Mouse (Mus musculus): Measurements from ENCODE around the gene Max. TPM values are rescaled to one million over a fixed set of nuclear protein-coding genes. Genes with fewer than 3 reads are reported as not detected.

Max gene
- polyA plus RNA-seq, 1 experiment from 2014 or later: 12.6 TPM

DNA sequence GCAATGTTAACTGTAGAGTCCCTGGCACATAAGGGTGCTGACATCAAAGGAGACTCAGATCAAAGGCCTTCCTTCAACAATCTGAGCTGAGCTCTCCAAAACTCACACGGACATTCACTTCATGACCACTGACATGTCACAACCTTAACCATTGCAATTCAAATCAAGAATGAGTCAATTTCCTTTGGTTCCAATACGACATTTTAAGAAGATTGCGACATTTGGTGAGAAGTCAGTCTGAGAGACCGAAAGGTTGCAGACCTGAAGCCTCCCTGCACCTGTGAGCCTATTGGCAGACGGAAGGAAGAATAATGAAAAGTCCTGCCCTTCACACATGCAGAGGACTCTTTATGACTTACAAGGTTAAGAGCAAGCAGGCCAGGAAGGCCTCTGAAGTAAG, 11.7 kb downstream of the Max start:
- H3K27ac ChIP-seq: no peak overlapping the region
- no peak overlapping the region for H3K9ac ChIP-seq
- H3K4me1 ChIP-seq: peaks cover 54% of the 10 kb centered on the region
- WGBS (ENCODE audit: insufficient replicate concordance): 83% methylated on average over 5 of the region's 5 CpGs
- no peak overlapping the region for H3K4me2 ChIP-seq
- H3K27me3 ChIP-seq (replicated peaks): no peaks in the 10 kb centered on the region
- H3K4me3 ChIP-seq: no peak overlapping the region
- ATAC-seq: no peak
- H3K36me3 ChIP-seq: peaks cover 99% of the 10 kb centered on the region
- no peaks in the 10 kb centered on the region for H3K9me3 ChIP-seq (replicated peaks)

DNA sequence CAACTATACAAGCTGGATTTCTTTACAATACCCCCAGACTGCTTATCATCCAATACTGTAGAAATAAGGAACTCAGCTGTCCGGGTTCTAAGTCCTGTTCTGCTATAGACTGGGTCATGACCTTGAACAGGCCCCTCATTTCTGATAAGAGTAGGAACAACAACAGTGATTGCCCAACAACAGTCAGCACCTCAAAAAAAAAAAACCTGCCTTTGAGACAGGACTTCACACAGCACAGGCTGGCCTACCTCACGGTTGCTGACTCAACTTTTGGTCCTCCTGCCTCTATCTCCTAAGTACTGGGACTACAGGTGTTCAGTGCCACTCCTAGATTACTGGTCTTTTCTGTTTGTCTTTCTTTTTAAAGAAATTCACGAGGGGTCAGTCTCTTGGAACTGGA, 13.2 kb downstream of the Max start:
- Histone ChIP-seq H3K27ac (no peak overlapping the region), H3K4me3 (no peak overlapping the region), H3K4me1 (peaks cover 38% of the 10 kb centered on the region), H3K9ac (no peak overlapping the region), H3K36me3 (peaks cover 99% of the 10 kb centered on the region), H3K4me2 (no peak overlapping the region), H3K9me3 (replicated peaks) (no peaks in the 10 kb centered on the region), H3K27me3 (replicated peaks) (no peaks in the 10 kb centered on the region)
- peak; percentile 46 for ATAC-seq
- WGBS (ENCODE audit: insufficient replicate concordance): 45% methylated on average over 3 of the region's 3 CpGs

DNA sequence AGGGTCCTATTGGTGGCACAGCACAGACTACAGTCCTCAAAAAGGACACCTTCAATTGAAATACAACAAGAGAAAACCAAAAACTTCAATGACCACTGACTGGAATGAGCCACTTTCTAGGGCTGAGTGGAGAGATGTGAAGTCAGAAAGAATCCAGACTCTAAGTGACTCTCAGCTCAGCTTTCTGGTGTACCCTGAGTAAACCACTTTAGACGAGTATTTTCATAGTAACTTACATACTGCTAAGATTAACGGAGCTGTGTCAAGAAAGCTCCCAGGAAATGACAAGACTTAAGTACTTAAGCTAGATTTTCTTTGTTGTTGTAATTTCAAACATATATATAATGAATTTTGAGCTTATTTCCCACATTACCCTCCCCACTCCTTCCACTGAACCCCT, 13.8 kb downstream of the Max start:
- H3K27me3 ChIP-seq (replicated peaks): no peaks in the 10 kb centered on the region
- no peak for ATAC-seq
- peaks cover 99% of the 10 kb centered on the region for H3K36me3 ChIP-seq
- 77% methylated on average over 2 of the region's 2 CpGs for WGBS (ENCODE audit: insufficient replicate concordance)
- H3K4me2 ChIP-seq: no peak overlapping the region
- H3K9me3 ChIP-seq (replicated peaks): no peaks in the 10 kb centered on the region
- H3K4me3 ChIP-seq: no peak overlapping the region
- peak overlapping the region; percentile 58; the same call in 1 of the 2 replicates for H3K27ac ChIP-seq
- H3K4me1 ChIP-seq: peaks cover 37% of the 10 kb centered on the region
- H3K9ac ChIP-seq: no peak overlapping the region

DNA sequence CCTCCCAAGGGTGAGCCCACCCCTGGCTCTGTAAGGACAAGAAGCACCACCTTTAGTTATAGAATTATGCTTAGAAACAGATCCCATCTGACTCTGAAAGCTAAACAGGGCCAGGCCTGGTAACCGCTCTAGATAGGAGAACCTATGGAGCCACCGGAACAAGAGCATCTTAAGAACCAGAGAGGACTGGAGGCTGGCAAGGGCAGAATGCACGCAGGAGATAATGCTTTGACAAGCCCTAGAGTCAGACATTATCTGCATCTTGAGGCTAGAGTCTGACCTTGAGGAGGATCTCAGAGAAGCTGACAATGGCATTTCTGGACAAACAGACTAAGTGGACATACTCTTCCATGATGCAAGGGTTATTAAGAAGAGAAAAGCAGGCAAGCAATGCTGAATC, 14.5 kb downstream of the Max start:
- peak overlapping the region; percentile 3; the same call in 1 of the 2 replicates for H3K9ac ChIP-seq
- H3K4me2 ChIP-seq: no peak overlapping the region
- WGBS (ENCODE audit: insufficient replicate concordance): 35% methylated on average over 3 of the region's 3 CpGs
- H3K27ac ChIP-seq: peak overlapping the region; percentile 58; the same call in 1 of the 2 replicates
- no peak overlapping the region for H3K4me3 ChIP-seq
- peaks cover 44% of the 10 kb centered on the region for H3K4me1 ChIP-seq
- peaks cover 99% of the 10 kb centered on the region for H3K36me3 ChIP-seq
- H3K27me3 ChIP-seq (replicated peaks): no peaks in the 10 kb centered on the region
- H3K9me3 ChIP-seq (replicated peaks): no peaks in the 10 kb centered on the region
- peak; percentile 81 for ATAC-seq

DNA sequence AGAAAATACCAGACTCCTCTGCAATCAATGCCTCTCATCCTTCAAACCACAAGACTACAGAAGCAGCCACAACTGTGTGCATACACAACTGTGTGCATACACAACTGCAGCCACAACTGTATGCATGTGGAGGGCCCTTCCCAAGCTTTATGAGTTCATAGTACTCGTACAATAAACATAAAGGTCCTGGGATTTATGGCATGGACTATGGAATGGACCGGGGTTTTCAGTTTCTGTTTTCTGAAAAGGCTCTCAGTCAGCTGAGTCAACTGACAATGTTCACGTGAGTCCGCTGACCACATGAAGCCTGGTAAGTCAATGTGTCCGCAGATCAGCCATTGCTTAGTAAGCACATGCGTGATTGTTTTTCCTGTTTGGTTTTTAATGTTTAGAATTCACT, 18.5 kb downstream of the Max start:
- Histone ChIP-seq H3K36me3 (peaks cover 100% of the 10 kb centered on the region), H3K27ac (no peak overlapping the region; the same call in 1 of the 2 replicates), H3K27me3 (replicated peaks) (no peaks in the 10 kb centered on the region), H3K9me3 (replicated peaks) (no peaks in the 10 kb centered on the region), H3K4me1 (peaks cover 53% of the 10 kb centered on the region), H3K9ac (no peak overlapping the region), H3K4me3 (no peak overlapping the region), H3K4me2 (no peak overlapping the region)
- WGBS (ENCODE audit: insufficient replicate concordance): 77% methylated on average over 6 of the region's 6 CpGs
- no peak for ATAC-seq

DNA sequence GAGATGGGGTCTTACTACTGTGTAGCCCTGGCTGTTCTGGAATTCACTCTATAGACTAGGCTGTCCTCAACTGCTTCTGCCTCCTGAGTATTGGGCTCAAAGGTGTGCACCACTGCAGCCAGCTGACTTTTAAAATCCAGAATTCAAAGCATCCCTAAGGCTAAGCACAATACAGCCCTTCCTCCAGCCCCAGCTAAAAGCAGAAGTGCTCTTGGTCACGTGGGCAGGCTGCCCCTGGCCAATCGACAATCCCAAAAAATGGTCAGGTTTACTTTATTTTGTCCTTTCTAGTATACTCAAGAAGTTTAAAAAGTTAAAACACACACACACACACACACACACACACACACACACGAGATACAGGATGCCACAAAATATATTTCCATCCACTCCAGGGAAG, 19.0 kb downstream of the Max start:
- peaks cover 49% of the 10 kb centered on the region for H3K4me1 ChIP-seq
- H3K27ac ChIP-seq: peak overlapping the region; percentile 57; the same call in 1 of the 2 replicates
- no peak overlapping the region for H3K4me3 ChIP-seq
- H3K9ac ChIP-seq: no peak overlapping the region
- WGBS (ENCODE audit: insufficient replicate concordance): 35% methylated on average over 3 of the region's 3 CpGs
- H3K36me3 ChIP-seq: peaks cover 100% of the 10 kb centered on the region
- no peaks in the 10 kb centered on the region for H3K9me3 ChIP-seq (replicated peaks)
- H3K4me2 ChIP-seq: no peak overlapping the region
- no peaks in the 10 kb centered on the region for H3K27me3 ChIP-seq (replicated peaks)
- ATAC-seq: no peak

DNA sequence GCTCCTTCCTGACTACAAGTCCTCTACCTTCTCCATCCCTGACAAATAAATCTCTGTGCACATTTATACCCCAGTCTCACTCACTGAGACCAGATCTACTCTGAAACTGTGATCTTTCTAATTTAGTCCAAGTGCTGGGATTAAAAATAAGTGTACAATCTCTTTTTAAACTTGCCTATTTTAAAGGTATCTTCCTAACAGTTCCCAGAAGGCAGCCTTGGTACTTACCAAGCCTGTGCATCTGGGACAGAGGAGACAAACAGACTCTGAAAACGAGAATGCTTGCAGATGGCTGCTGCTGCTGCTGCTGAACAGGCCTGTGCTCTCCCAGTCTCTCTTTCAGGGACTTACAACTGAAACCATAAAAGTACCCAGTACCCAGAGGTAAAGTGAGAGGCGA, 19.5 kb downstream of the Max start:
- Histone ChIP-seq H3K27ac (peak overlapping the region; percentile 80), H3K36me3 (peaks cover 100% of the 10 kb centered on the region), H3K9ac (peak overlapping the region; percentile 23; the same call in 1 of the 2 replicates), H3K4me2 (0 out of 2 replicates have a peak overlapping the region, but pooled peaks have one; percentile 23), H3K4me1 (peaks cover 43% of the 10 kb centered on the region), H3K27me3 (replicated peaks) (no peaks in the 10 kb centered on the region), H3K4me3 (no peak overlapping the region), H3K9me3 (replicated peaks) (no peaks in the 10 kb centered on the region)
- WGBS (ENCODE audit: insufficient replicate concordance): 80% methylated on average over 2 of the region's 2 CpGs
- no peak for ATAC-seq

DNA sequence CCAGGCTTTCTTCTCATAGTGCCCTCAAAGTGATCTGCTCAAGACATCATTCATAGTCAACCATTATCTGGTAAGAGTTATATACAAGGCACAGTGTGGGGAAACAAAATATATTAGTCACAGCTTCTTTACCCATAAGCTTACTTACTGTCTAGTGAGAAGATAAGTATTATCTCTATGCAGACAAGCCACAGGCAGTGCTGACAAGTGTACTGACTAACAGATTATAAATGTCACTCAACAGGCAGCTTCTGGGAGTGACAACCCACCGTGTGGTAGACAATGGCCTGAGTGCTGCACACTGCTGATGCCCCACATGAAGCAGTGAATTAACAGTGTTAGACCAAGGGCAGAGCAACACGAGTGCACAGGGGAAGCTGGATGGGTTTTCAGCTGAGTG, 20.5 kb downstream of the Max start:
- Histone ChIP-seq H3K4me2 (peak overlapping the region; percentile 23), H3K27ac (peak overlapping the region; percentile 80), H3K36me3 (peaks cover 99% of the 10 kb centered on the region), H3K4me3 (no peak overlapping the region), H3K4me1 (peaks cover 36% of the 10 kb centered on the region), H3K9me3 (replicated peaks) (no peaks in the 10 kb centered on the region), H3K27me3 (replicated peaks) (no peaks in the 10 kb centered on the region), H3K9ac (peak overlapping the region; percentile 23; the same call in 1 of the 2 replicates)
- ATAC-seq: peak; percentile 91
- WGBS (ENCODE audit: insufficient replicate concordance): 17% methylated on average over 2 of the region's 2 CpGs

DNA sequence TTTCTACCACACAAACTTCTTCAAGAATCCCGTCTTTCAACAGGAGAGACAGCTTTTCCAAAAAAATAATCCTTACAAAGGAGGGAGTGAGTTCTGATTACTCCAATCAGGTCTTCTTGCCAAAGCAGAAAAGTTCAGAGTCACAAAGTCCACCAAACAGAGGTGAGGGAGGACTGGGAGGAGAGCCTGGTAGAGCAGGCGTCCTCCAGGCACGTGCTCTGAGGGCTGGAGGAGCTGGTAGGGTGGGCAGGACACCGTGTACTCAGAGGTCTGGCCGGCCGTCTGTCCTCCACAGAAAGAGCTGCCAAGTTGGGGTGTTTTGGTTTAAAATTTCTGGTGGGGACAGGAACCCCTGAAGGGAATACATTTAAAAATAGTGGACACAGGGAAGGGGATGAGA, 24.0 kb downstream of the Max start:
- H3K27ac ChIP-seq: no peak overlapping the region
- H3K9ac ChIP-seq: no peak overlapping the region
- H3K27me3 ChIP-seq (replicated peaks): no peaks in the 10 kb centered on the region
- peaks cover 95% of the 10 kb centered on the region for H3K36me3 ChIP-seq
- H3K4me2 ChIP-seq: no peak overlapping the region
- WGBS (ENCODE audit: insufficient replicate concordance): 86% methylated on average over 6 of the region's 6 CpGs
- no peaks in the 10 kb centered on the region for H3K9me3 ChIP-seq (replicated peaks)
- H3K4me3 ChIP-seq: no peak overlapping the region
- ATAC-seq: no peak
- peaks cover 41% of the 10 kb centered on the region for H3K4me1 ChIP-seq

DNA sequence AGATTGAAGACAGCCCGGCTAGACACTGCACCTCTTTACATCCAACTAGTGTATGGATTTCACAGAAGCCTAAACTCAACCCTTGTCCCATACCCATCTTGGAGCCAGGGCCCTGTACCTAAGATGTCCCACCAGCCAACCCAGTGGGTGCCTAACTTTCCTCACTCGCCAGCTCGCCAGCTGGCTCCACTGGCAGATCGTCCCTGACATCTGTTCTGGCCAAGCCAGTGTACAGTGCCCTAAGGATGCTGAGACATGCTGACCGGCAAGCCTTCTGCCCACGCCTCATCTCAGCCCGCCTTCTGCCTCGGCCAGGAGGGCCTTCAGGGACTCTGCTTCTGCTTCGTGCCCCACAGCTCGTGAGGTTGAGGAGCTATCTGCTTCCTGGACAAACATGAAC, 25.8 kb downstream of the Max start:
- 85% methylated on average over 10 of the region's 10 CpGs for WGBS (ENCODE audit: insufficient replicate concordance)

DNA sequence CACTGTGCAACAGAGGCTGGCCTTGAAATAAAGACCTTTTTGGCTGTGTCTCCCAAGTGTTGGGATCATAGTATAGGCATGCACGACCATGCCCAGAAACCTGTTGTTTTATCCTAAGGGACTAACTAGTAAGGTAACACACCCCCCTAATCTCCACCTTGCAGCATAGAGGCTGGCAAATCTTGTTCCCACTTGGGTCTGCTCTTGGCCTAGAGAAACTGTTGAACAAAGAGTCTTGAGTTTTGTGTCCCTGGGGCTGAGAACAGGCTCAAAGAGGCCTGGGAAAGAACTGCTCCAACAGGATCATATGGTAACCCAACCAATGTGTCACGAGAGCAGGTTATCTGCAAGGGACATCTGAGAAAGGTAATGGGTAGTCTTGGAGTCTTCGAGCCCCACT, 27.6 kb downstream of the Max start:
- peaks cover 45% of the 10 kb centered on the region for H3K4me1 ChIP-seq
- 0 out of 2 replicates have a peak overlapping the region, but pooled peaks have one; percentile 7 for H3K27ac ChIP-seq
- WGBS (ENCODE audit: insufficient replicate concordance): 80% methylated on average over 3 of the region's 3 CpGs
- no peak overlapping the region for H3K4me3 ChIP-seq
- H3K36me3 ChIP-seq: peaks cover 66% of the 10 kb centered on the region
- H3K4me2 ChIP-seq: no peak overlapping the region
- no peaks in the 10 kb centered on the region for H3K27me3 ChIP-seq (replicated peaks)
- no peak overlapping the region for H3K9ac ChIP-seq
- H3K9me3 ChIP-seq (replicated peaks): no peaks in the 10 kb centered on the region
- ATAC-seq: no peak

More for the DNA sequence above, 25.8 kb downstream of the Max start:
- no peak overlapping the region for H3K9ac ChIP-seq
- peaks cover 83% of the 10 kb centered on the region for H3K36me3 ChIP-seq
- no peak overlapping the region for H3K27ac ChIP-seq
- ATAC-seq: no peak
- H3K4me2 ChIP-seq: no peak overlapping the region
- H3K4me1 ChIP-seq: peaks cover 39% of the 10 kb centered on the region
- H3K9me3 ChIP-seq (replicated peaks): no peaks in the 10 kb centered on the region
- no peaks in the 10 kb centered on the region for H3K27me3 ChIP-seq (replicated peaks)
- no peak overlapping the region for H3K4me3 ChIP-seq

DNA sequence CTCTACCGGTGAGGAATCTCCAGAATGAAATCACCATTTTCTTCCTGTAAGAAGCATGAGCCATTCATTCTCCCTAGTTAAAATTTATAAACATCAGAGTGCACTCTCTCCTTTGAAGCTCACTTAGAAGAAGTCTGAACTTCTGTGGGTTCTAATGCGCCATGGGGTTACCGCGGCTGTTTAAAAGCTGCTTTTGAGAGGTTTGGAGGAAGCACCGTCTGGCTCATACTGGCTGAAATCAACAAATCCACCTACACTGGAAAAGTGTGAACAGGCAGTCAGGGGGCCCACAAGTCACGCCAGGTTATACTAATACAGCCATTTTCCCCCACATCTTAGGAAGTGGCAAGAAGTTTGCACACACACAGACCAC, 29.3 kb downstream of the Max start:
- no peak overlapping the region for H3K4me2 ChIP-seq
- peaks cover 55% of the 10 kb centered on the region for H3K36me3 ChIP-seq
- ATAC-seq: no peak
- H3K27me3 ChIP-seq (replicated peaks): no peaks in the 10 kb centered on the region
- no peak overlapping the region for H3K9ac ChIP-seq
- H3K27ac ChIP-seq: peak overlapping the region; percentile 41; the same call in 1 of the 2 replicates
- H3K4me3 ChIP-seq: no peak overlapping the region
- H3K9me3 ChIP-seq (replicated peaks): no peaks in the 10 kb centered on the region
- WGBS (ENCODE audit: insufficient replicate concordance): 77% methylated on average over 6 of the region's 6 CpGs
- H3K4me1 ChIP-seq: peaks cover 55% of the 10 kb centered on the region

All from liver, embryonic 12.5 days (tissue).